Mouse (Mus musculus): Measurements from ENCODE around the gene Sult3a1. TPM values are rescaled to one million over a fixed set of nuclear protein-coding genes. Genes with fewer than 3 reads are reported as not detected.

Gene Sult3a1
- polyA plus RNA-seq, 1 experiment, result not detected

- Histone ChIP-seq H3K79me2 (ENCODE audit: control insufficient read depth, insufficient read depth) (no peaks in the 10 kb centered on the region), H3K4me2 (ENCODE audit: low read depth) (peak within 1 kb of the TSS; percentile 66), H3ac (ENCODE audit: control insufficient read depth, insufficient read length) (no peak within 1 kb of the TSS), H3K36me3 (ENCODE audit: control insufficient read depth, insufficient read depth) (no peaks in the 10 kb centered on the region), H3K27me3 (ENCODE audit: control insufficient read depth, insufficient read depth, insufficient read length) (no peaks in the 10 kb centered on the region), H3K4me3 (peak within 1 kb of the TSS; percentile 11)
- TF ChIP-seq MAX (IDR thresholded peaks at IDR 0.05; ENCODE audit: low read depth), result no peak
- no peak for TF ChIP-seq MYOD1 (IDR thresholded peaks at IDR 0.05; ENCODE audit: control insufficient read depth in 1 of 3, insufficient read length in 2 of 3, low read depth in 2 of 3)
- TF ChIP-seq POLR2AphosphoS2 (IDR thresholded peaks at IDR 0.05; ENCODE audit: insufficient read length, low read depth), result no peak
- no peak for TF ChIP-seq POLR2A (IDR thresholded peaks at IDR 0.05; ENCODE audit: insufficient read length, low read depth)
- TF ChIP-seq TCF3 (IDR thresholded peaks at IDR 0.05; ENCODE audit: insufficient read length, low read depth), result no peak
- no peak for TF ChIP-seq SRF (IDR thresholded peaks at IDR 0.05; ENCODE audit: control insufficient read depth, insufficient read length, low read depth)
- no peak for TF ChIP-seq TCF12 (IDR thresholded peaks at IDR 0.05; ENCODE audit: insufficient read depth, poor library complexity, severe bottlenecking)
- no peak for TF ChIP-seq CEBPB (IDR thresholded peaks at IDR 0.05; ENCODE audit: insufficient read depth, poor library complexity, severe bottlenecking)
- no peak for TF ChIP-seq REST (IDR thresholded peaks at IDR 0.05; ENCODE audit: insufficient read depth, insufficient read length)
- TF ChIP-seq MYOG (IDR thresholded peaks at IDR 0.05; ENCODE audit: control insufficient read depth in 1 of 3, insufficient read depth in 1 of 3, insufficient read length in 2 of 3, low read depth in 2 of 3), result no peak
- no peak for TF ChIP-seq E2F4 (IDR thresholded peaks at IDR 0.05; ENCODE audit: insufficient read depth)
- TF ChIP-seq USF1 (IDR thresholded peaks at IDR 0.05; ENCODE audit: low read depth), result no peak
Observed at GRCm38 (mm10) chr10:33904530-33905481, 47.3 kb downstream of the Sult3a1 start, which contains the start of gene Rsph4a. Gene Rsph4a (plus strand): TSS chr10:33905111.

GRCm38 (mm10) chr10:33905489-33905888 lies 48.0 kb downstream of the Sult3a1 start:
- H3K79me2 ChIP-seq (ENCODE audit: control insufficient read depth, insufficient read depth), result no peaks in the 10 kb centered on the region
- H3ac ChIP-seq (ENCODE audit: control insufficient read depth, insufficient read length), result no peak overlapping the region
- peak overlapping the region; percentile 66 for H3K4me2 ChIP-seq (ENCODE audit: low read depth)
- H3K27me3 ChIP-seq (ENCODE audit: control insufficient read depth, insufficient read depth, insufficient read length), result no peaks in the 10 kb centered on the region
- H3K4me3 ChIP-seq, result peak overlapping the region; percentile 11
- no peaks in the 10 kb centered on the region for H3K36me3 ChIP-seq (ENCODE audit: control insufficient read depth, insufficient read depth)
- TF ChIP-seq TCF3 (IDR thresholded peaks at IDR 0.05; ENCODE audit: insufficient read length, low read depth) (no peak), CEBPB (IDR thresholded peaks at IDR 0.05; ENCODE audit: insufficient read depth, poor library complexity, severe bottlenecking) (no peak), USF1 (IDR thresholded peaks at IDR 0.05; ENCODE audit: low read depth) (no peak), POLR2AphosphoS2 (IDR thresholded peaks at IDR 0.05; ENCODE audit: insufficient read length, low read depth) (no peak), TCF12 (IDR thresholded peaks at IDR 0.05; ENCODE audit: insufficient read depth, poor library complexity, severe bottlenecking) (no peak), REST (IDR thresholded peaks at IDR 0.05; ENCODE audit: insufficient read depth, insufficient read length) (no peak), POLR2A (IDR thresholded peaks at IDR 0.05; ENCODE audit: insufficient read length, low read depth) (no peak), E2F4 (IDR thresholded peaks at IDR 0.05; ENCODE audit: insufficient read depth) (no peak), MYOD1 (IDR thresholded peaks at IDR 0.05; ENCODE audit: control insufficient read depth in 1 of 3, insufficient read length in 2 of 3, low read depth in 2 of 3) (no peak), MYOG (IDR thresholded peaks at IDR 0.05; ENCODE audit: control insufficient read depth in 1 of 3, insufficient read depth in 1 of 3, insufficient read length in 2 of 3, low read depth in 2 of 3) (no peak), MAX (IDR thresholded peaks at IDR 0.05; ENCODE audit: low read depth) (no peak), SRF (IDR thresholded peaks at IDR 0.05; ENCODE audit: control insufficient read depth, insufficient read length, low read depth) (no peak)

Other genes starting within 250 kb of the Sult3a1 start
- gene Clvs2, start 233.0 kb upstream of the Sult3a1 start, polyA plus RNA-seq (2012; fragmentation: generic; extraction: Trizol), result not detected
- gene Sult3a2, start 71.0 kb upstream of the Sult3a1 start, polyA plus RNA-seq (2012; fragmentation: generic; extraction: Trizol), result not detected
- 0.01 TPM for gene Rsph4a, start 47.4 kb downstream of the Sult3a1 start, polyA plus RNA-seq (2012; fragmentation: generic; extraction: Trizol)
- gene Zup1, start 93.5 kb downstream of the Sult3a1 start, polyA plus RNA-seq (2012; fragmentation: generic; extraction: Trizol), result 2.2 TPM
- 83.6 TPM for gene Rwdd1, start 161.9 kb downstream of the Sult3a1 start, polyA plus RNA-seq (2012; fragmentation: generic; extraction: Trizol)
- gene Trappc3l, start 179.9 kb downstream of the Sult3a1 start, polyA plus RNA-seq (2012; fragmentation: generic; extraction: Trizol), result not detected
- not detected for gene Calhm4, start 186.6 kb downstream of the Sult3a1 start, polyA plus RNA-seq (2012; fragmentation: generic; extraction: Trizol)
- gene Calhm5, start 238.8 kb downstream of the Sult3a1 start, polyA plus RNA-seq (2012; fragmentation: generic; extraction: Trizol), result 0.08 TPM

Measured in myocyte (in vitro differentiated cells).